Mouse (Mus musculus) frontal cortex, postnatal 25 days (tissue): ENCODE data around the gene Phykpl.
"Not testable (repeated sequence)": the region's sequence is repeated elsewhere in the genome, so short reads cannot be mapped to it uniquely, and the experiment has no call there.

Experiments
- DNase-seq, 2 experiments: peaks; one replicate each; pipeline ENCODE4 v3.0.0; 2022; ENCODE audit warnings: low spot score in 2 of 2

The Phykpl gene

GRCm38 (mm10) chr11:51586411-51586810 lies 1.9 kb downstream of the Phykpl start:
- DNase-seq: no peak

- no peak for DNase-seq
These were observed 2.5 kb downstream of the Phykpl start for GRCm38 (mm10) chr11:51587059-51587458.

- DNase-seq: no peak
These were observed 4.3 kb downstream of the Phykpl start for GRCm38 (mm10) chr11:51588833-51589232.

GRCm38 (mm10) chr11:51590002-51590401 lies 5.4 kb downstream of the Phykpl start:
- no peak for DNase-seq

- DNase-seq: no peak
These were observed 6.6 kb downstream of the Phykpl start for GRCm38 (mm10) chr11:51591168-51591567.

GRCm38 (mm10) chr11:51591915-51592314 lies 7.4 kb downstream of the Phykpl start:
- DNase-seq: no peak

- no peak for DNase-seq
These were observed 8.8 kb downstream of the Phykpl start for GRCm38 (mm10) chr11:51593368-51593767.

GRCm38 (mm10) chr11:51593849-51594248 lies 9.3 kb downstream of the Phykpl start:
- DNase-seq: no peak

GRCm38 (mm10) chr11:51594715-51595350 lies 10.3 kb downstream of the Phykpl start:
- no peak for DNase-seq

GRCm38 (mm10) chr11:51595459-51596083 lies 11.0 kb downstream of the Phykpl start:
- no peak for DNase-seq

GRCm38 (mm10) chr11:51597553-51597952 lies 13.0 kb downstream of the Phykpl start:
- DNase-seq: no peak

GRCm38 (mm10) chr11:51602253-51602652 lies 17.7 kb downstream of the Phykpl start:
- no peak for DNase-seq

- peak; percentile 54 to 56 for DNase-seq
These were observed 21.3 kb downstream of the Phykpl start for GRCm38 (mm10) chr11:51605602-51606446.

- peak; percentile 97 to 98 for DNase-seq
These were observed 22.0 kb downstream of the Phykpl start, which contains the start of gene Hnrnpab for GRCm38 (mm10) chr11:51606447-51607095. Gene Hnrnpab (minus strand): TSS chr11:51606847.

- no peak for DNase-seq
These were observed 22.7 kb downstream of the Phykpl start for GRCm38 (mm10) chr11:51607096-51607738.

- no peak for DNase-seq
These were observed 24.8 kb downstream of the Phykpl start for GRCm38 (mm10) chr11:51609266-51609909.

- not testable (repeated sequence) for DNase-seq
These were observed 25.4 kb downstream of the Phykpl start for GRCm38 (mm10) chr11:51609940-51610339.

GRCm38 (mm10) chr11:51614256-51614655 lies 29.7 kb downstream of the Phykpl start:
- DNase-seq: no peak

- no peak for DNase-seq
These were observed 30.6 kb downstream of the Phykpl start for GRCm38 (mm10) chr11:51615129-51615528.

- no peak for DNase-seq
These were observed 31.0 kb downstream of the Phykpl start for GRCm38 (mm10) chr11:51615601-51616000.

- DNase-seq: not testable (repeated sequence)
These were observed 31.6 kb downstream of the Phykpl start for GRCm38 (mm10) chr11:51616113-51616512.
